Mouse (Mus musculus): ENCODE measurements around the gene Srsf2. TPM values are rescaled to one million over a fixed set of nuclear protein-coding genes. Genes with fewer than 3 reads are reported as not detected.
A peak's percentile ranks its signal among the peaks of the same experiment; 100 is the strongest.
"Not testable (repeated sequence)": the region's sequence is repeated elsewhere in the genome, so short reads cannot be mapped to it uniquely, and the experiment has no call there.

The Srsf2 gene
- polyA plus RNA-seq, 1 experiment from 2014 or later: 413 TPM

GRCm38 (mm10) chr11:116826550-116827504 lies 26.1 kb downstream of the Srsf2 start:
- H3K27ac ChIP-seq (replicated peaks): no peak overlapping the region
- no peaks in the 10 kb centered on the region for H3K36me3 ChIP-seq (replicated peaks)
- WGBS (ENCODE audit: insufficient replicate concordance): 51% methylated on average over 17 of the region's 17 CpGs
- H3K9me3 ChIP-seq (replicated peaks): no peaks in the 10 kb centered on the region
- ATAC-seq (ENCODE audit: insufficient read depth): no peak
- peaks cover 14% of the 10 kb centered on the region for H3K4me1 ChIP-seq (replicated peaks)
- peaks cover 33% of the 10 kb centered on the region for H3K27me3 ChIP-seq
- H3K4me3 ChIP-seq (replicated peaks): peak overlapping the region; percentile 58
- H3K9ac ChIP-seq: no peak overlapping the region
- peak overlapping the region; percentile 79 for H3K4me2 ChIP-seq

GRCm38 (mm10) chr11:116825230-116825629 lies 27.7 kb downstream of the Srsf2 start:
- no peak overlapping the region for H3K27ac ChIP-seq (replicated peaks)
- peaks cover 33% of the 10 kb centered on the region for H3K27me3 ChIP-seq
- 62% methylated on average over 3 of the region's 5 CpGs for WGBS (ENCODE audit: insufficient replicate concordance)
- H3K9ac ChIP-seq: no peak overlapping the region
- H3K4me2 ChIP-seq: no peak overlapping the region
- no peaks in the 10 kb centered on the region for H3K9me3 ChIP-seq (replicated peaks)
- H3K4me3 ChIP-seq (replicated peaks): no peak overlapping the region
- H3K36me3 ChIP-seq (replicated peaks): no peaks in the 10 kb centered on the region
- no peak for ATAC-seq (ENCODE audit: insufficient read depth)
- peaks cover 14% of the 10 kb centered on the region for H3K4me1 ChIP-seq (replicated peaks)

GRCm38 (mm10) chr11:116823885-116824284 lies 29.0 kb downstream of the Srsf2 start:
- Histone ChIP-seq H3K4me1 (replicated peaks) (peaks cover 14% of the 10 kb centered on the region), H3K27me3 (peaks cover 33% of the 10 kb centered on the region)
- H3K36me3 ChIP-seq (replicated peaks); H3K9me3 ChIP-seq (replicated peaks); ATAC-seq (ENCODE audit: insufficient read depth); H3K4me2 ChIP-seq; H3K9ac ChIP-seq; H3K4me3 ChIP-seq (replicated peaks); H3K27ac ChIP-seq (replicated peaks): not testable (repeated sequence)
- WGBS (ENCODE audit: insufficient replicate concordance): 77% methylated on average over 10 of the region's 10 CpGs

DNA sequence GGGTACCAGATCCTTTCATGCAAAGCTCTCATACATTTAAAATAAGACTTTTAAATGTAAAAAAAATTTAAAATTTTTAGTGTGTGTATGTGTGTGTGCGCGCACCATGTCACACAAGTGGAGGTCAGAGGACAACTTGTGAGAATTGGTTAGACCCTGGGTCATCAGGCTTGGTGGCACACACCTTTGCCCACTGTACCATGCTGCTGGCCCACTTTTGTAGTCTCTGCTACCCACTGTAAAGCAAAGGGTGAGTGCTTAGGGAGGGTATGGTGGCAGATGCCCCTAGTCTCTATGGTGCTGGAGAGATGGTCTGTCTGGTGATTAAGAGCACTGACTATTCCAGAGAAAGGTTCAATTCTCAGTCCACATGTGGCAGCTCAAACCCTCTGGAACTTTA lies 29.6 kb downstream of the Srsf2 start:
- no peak for ATAC-seq (ENCODE audit: insufficient read depth)
- Histone ChIP-seq H3K36me3 (replicated peaks) (no peaks in the 10 kb centered on the region), H3K4me2 (no peak overlapping the region), H3K9me3 (replicated peaks) (no peaks in the 10 kb centered on the region), H3K4me3 (replicated peaks) (no peak overlapping the region), H3K27ac (replicated peaks) (no peak overlapping the region), H3K4me1 (replicated peaks) (peaks cover 11% of the 10 kb centered on the region), H3K9ac (no peak overlapping the region), H3K27me3 (peaks cover 26% of the 10 kb centered on the region)
- 91% methylated on average over 2 of the region's 2 CpGs for WGBS (ENCODE audit: insufficient replicate concordance)

GRCm38 (mm10) chr11:116822626-116823025 lies 30.3 kb downstream of the Srsf2 start:
- H3K9ac ChIP-seq: no peak overlapping the region
- no peak overlapping the region for H3K27ac ChIP-seq (replicated peaks)
- no peaks in the 10 kb centered on the region for H3K36me3 ChIP-seq (replicated peaks)
- H3K27me3 ChIP-seq: peaks cover 20% of the 10 kb centered on the region
- no peak for ATAC-seq (ENCODE audit: insufficient read depth)
- H3K4me1 ChIP-seq (replicated peaks): peaks cover 5% of the 10 kb centered on the region
- 79% methylated on average over 10 of the region's 10 CpGs for WGBS (ENCODE audit: insufficient replicate concordance)
- H3K4me2 ChIP-seq: no peak overlapping the region
- H3K9me3 ChIP-seq (replicated peaks): no peaks in the 10 kb centered on the region
- H3K4me3 ChIP-seq (replicated peaks): no peak overlapping the region

DNA sequence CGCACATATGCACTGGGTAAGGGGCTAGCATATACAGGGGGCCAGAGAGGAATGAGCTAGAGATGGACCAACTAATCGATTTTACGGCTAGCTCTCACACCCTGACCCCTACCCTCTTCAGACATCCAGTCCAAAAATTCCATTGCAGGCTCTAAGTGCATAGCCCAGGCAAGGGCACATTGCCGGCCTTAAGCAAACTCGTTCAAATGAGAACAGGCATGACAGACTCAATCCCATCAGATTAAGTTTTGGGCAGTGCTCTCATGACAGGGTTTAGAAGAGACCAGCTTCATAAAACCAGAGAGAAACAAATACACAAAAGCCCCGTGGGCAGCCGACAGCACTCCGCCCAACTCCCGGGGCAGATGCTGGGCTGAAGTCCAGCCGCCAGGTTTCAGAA lies 30.7 kb downstream of the Srsf2 start:
- WGBS (ENCODE audit: insufficient replicate concordance): 73% methylated on average over 10 of the region's 10 CpGs
- Histone ChIP-seq H3K4me1 (replicated peaks) (0 out of 2 replicates have a peak, but pooled peaks cover under 1% of the 10 kb centered on the region), H3K4me3 (replicated peaks) (no peak overlapping the region), H3K27me3 (peaks cover 16% of the 10 kb centered on the region), H3K4me2 (no peak overlapping the region), H3K9me3 (replicated peaks) (no peaks in the 10 kb centered on the region), H3K27ac (replicated peaks) (no peak overlapping the region), H3K9ac (no peak overlapping the region), H3K36me3 (replicated peaks) (no peaks in the 10 kb centered on the region)
- no peak for ATAC-seq (ENCODE audit: insufficient read depth)

DNA sequence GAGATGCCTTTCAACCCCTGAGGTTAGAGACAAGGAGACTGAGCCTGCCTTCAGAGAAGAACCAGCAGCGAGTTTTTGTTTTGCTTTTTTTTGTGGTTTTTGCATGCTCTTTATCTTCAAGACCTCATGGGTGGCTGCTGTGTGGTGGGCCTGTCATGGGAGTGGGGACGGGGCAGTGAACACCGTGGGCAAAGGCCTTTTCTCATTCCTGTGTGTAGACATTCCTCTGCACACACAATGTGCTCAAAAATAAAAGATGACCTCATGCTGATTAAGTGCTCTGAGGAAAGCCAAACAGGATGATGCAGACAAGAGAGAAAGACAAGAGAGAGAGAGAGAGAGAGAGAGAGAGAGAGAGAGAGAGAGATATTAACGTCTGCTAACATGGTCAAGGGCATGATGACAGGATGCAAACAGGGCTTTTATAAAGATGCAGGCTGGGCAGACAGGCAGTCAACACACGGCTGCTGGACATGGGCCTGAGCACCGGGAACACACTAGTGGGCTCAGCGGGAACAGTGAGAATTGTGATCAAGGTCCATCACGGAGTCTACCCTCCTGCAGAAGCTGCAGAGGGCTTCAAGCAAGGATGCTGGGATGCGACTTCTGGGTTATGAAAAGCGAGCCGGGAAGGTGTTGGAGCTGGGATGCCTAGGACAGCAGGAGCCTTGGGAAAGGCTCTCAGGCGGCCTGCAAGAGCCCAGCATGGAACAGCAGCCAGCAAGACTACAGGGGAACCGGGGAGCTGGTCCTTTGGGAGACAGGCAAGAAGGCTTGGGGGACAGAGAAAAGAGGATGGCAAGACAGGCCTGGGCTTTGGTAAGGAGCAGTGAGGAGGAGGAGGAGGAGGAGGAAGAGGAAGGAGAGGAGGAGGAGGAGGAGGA lies 31.6 kb downstream of the Srsf2 start:
- Histone ChIP-seq H3K4me2 (no peak overlapping the region), H3K4me3 (replicated peaks) (no peak overlapping the region), H3K9me3 (replicated peaks) (no peaks in the 10 kb centered on the region), H3K4me1 (replicated peaks) (no peaks in the 10 kb centered on the region), H3K9ac (no peak overlapping the region), H3K36me3 (replicated peaks) (no peaks in the 10 kb centered on the region), H3K27ac (replicated peaks) (no peak overlapping the region), H3K27me3 (peaks cover 7% of the 10 kb centered on the region)
- 48% methylated on average over 13 of the region's 13 CpGs for WGBS (ENCODE audit: insufficient replicate concordance)
- ATAC-seq (ENCODE audit: insufficient read depth): no peak

DNA sequence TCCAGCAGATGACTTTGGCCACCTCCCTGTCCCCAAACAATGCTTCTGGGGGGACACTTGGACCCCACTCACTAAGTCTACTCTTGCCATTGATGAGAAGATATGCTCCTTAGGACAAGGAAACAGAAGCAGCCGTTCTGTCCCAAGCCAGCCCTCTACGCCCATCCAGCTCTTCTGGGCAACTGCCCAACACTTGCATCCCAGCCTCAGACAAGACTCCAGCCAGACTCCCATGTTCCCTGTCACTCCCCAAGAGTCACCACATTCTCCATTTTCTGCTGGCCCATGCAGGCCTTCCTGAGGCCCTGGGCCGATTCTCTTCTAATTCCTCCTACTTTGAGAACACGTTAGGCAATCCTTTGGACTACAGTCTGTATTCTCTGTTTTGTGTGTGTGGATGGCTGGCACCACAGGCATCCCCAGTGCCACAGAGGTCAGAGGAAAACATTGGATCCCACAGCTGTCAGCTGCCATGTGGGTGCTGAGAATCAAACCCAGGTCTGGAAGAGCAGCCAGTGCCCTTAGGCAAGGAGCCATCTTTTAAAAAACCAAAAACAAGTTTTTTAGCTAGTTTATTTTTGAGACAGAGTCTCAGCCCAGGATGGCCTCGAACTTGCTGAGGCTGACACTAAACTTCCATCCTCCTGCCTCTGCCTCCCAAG lies 32.8 kb downstream of the Srsf2 start:
- no peak overlapping the region for H3K4me3 ChIP-seq (replicated peaks)
- WGBS (ENCODE audit: insufficient replicate concordance): 55% methylated on average over 5 of the region's 5 CpGs
- no peak overlapping the region for H3K27ac ChIP-seq (replicated peaks)
- H3K9ac ChIP-seq: no peak overlapping the region
- no peaks in the 10 kb centered on the region for H3K4me1 ChIP-seq (replicated peaks)
- no peak for ATAC-seq (ENCODE audit: insufficient read depth)
- no peaks in the 10 kb centered on the region for H3K27me3 ChIP-seq
- H3K9me3 ChIP-seq (replicated peaks): no peaks in the 10 kb centered on the region
- no peaks in the 10 kb centered on the region for H3K36me3 ChIP-seq (replicated peaks)
- no peak overlapping the region for H3K4me2 ChIP-seq

DNA sequence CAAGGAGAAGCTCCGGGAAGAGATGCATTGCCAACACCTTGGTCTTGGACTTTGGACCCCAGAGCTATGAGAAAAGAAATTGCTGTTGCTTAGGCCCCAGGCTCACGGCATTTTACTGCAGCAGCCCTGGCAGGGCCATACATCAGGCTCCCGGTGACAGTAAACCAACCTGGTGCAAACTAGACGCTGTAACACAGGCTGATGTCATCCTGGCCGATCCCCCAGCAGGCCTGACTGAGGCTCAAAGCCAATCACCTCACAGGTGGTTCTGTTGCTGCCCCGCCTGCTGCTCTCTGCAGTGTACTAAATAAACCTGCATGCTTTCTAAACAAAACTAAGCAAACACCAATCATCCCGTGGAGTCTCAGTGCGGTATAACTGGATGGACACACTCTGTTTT lies 34.2 kb downstream of the Srsf2 start:
- H3K27ac ChIP-seq (replicated peaks): no peak overlapping the region
- no peak for ATAC-seq (ENCODE audit: insufficient read depth)
- no peak overlapping the region for H3K4me2 ChIP-seq
- H3K4me3 ChIP-seq (replicated peaks): no peak overlapping the region
- no peak overlapping the region for H3K9ac ChIP-seq
- no peaks in the 10 kb centered on the region for H3K36me3 ChIP-seq (replicated peaks)
- 51% methylated on average over 8 of the region's 8 CpGs for WGBS (ENCODE audit: insufficient replicate concordance)
- no peaks in the 10 kb centered on the region for H3K9me3 ChIP-seq (replicated peaks)
- H3K27me3 ChIP-seq: no peaks in the 10 kb centered on the region
- peaks cover 4% of the 10 kb centered on the region; the same call in 1 of the 2 replicates for H3K4me1 ChIP-seq (replicated peaks)

GRCm38 (mm10) chr11:116817567-116817966 lies 35.3 kb downstream of the Srsf2 start:
- no peak overlapping the region for H3K27ac ChIP-seq (replicated peaks)
- H3K9ac ChIP-seq: no peak overlapping the region
- H3K4me2 ChIP-seq: no peak overlapping the region
- no peaks in the 10 kb centered on the region for H3K27me3 ChIP-seq
- WGBS (ENCODE audit: insufficient replicate concordance): 77% methylated on average over 5 of the region's 5 CpGs
- no peaks in the 10 kb centered on the region for H3K9me3 ChIP-seq (replicated peaks)
- no peaks in the 10 kb centered on the region for H3K36me3 ChIP-seq (replicated peaks)
- no peak for ATAC-seq (ENCODE audit: insufficient read depth)
- H3K4me1 ChIP-seq (replicated peaks): peaks cover 4% of the 10 kb centered on the region; the same call in 1 of the 2 replicates
- no peak overlapping the region for H3K4me3 ChIP-seq (replicated peaks)

Data from liver, embryonic 15.5 days (tissue).